Mouse (Mus musculus) hindbrain, embryonic 16.5 days (tissue): ENCODE results near the gene Dck. TPM values are rescaled to one million over a fixed set of nuclear protein-coding genes. Genes with fewer than 3 reads are reported as not detected.
"Not testable (repeated sequence)": the region's sequence is repeated elsewhere in the genome, so short reads cannot be mapped to it uniquely, and the experiment has no call there.

Source experiments
- ATAC-seq: fragments of 200-750 bp; cut with Nextera tagmentation; 2 replicates; pipeline ENCODE4 v1.8.0; 2017; ENCODE audit warnings: moderate TSS enrichment, moderate library complexity
- H3K27ac ChIP-seq: fragments of 300-500 bp; sonication (generic); 2 replicates; pipeline ENCODE4 v1.5.1; 2014; ENCODE audit warnings: low read depth, mild to moderate bottlenecking, control low read depth, low read length, moderate library complexity
- H3K27me3 ChIP-seq: fragments of 300-500 bp; sonication (generic); replicated peaks from 2 replicates; pipeline ENCODE4 v1.6.1; 2014; ENCODE audit warnings: low read length; ENCODE audit not compliant: control insufficient read depth, insufficient read depth
- H3K36me3 ChIP-seq: fragments of 300-500 bp; sonication (generic); 2 replicates; pipeline ENCODE4 v1.6.1; 2014; ENCODE audit warnings: mild to moderate bottlenecking, low read length, moderate library complexity, mixed read lengths; ENCODE audit not compliant: control insufficient read depth, insufficient read depth
- H3K4me1 ChIP-seq: fragments of 300-500 bp; sonication (generic); 2 replicates; pipeline ENCODE4 v1.6.1; 2014; ENCODE audit warnings: low read depth, low read length; ENCODE audit not compliant: control insufficient read depth, insufficient read depth
- H3K4me2 ChIP-seq: fragments of 300-500 bp; sonication (generic); 2 replicates; pipeline ENCODE4 v1.6.1; 2014; ENCODE audit warnings: mild to moderate bottlenecking, low read length, control low read depth, moderate library complexity
- H3K4me3 ChIP-seq: fragments of 300-500 bp; sonication (generic); 2 replicates; pipeline ENCODE4 v1.5.1; 2014; ENCODE audit warnings: mild to moderate bottlenecking, low read length, control low read depth, moderate library complexity
- H3K9ac ChIP-seq: fragments of 300-500 bp; sonication (generic); 2 replicates; pipeline ENCODE4 v1.6.1; 2014; ENCODE audit warnings: low read depth, mild to moderate bottlenecking, control low read depth, low read length, moderate library complexity
- H3K9me3 ChIP-seq: fragments of 300-500 bp; sonication (generic); 2 replicates; pipeline ENCODE4 v1.6.1; 2014; ENCODE audit warnings: mild to moderate bottlenecking, low read length, moderate library complexity; ENCODE audit not compliant: control insufficient read depth
- WGBS: fragments of 180-500 bp; shearing (Covaris S2); extraction: QIAGEN DNeasy Blood & Tissue Kit; methylation state at CpG from one replicate; pipeline ENCODE4 v1.1.7; 2014; 5-methylcytosine and 5-hydroxymethylcytosine counted together
- polyA plus RNA-seq: library from polyadenylated mRNA; unstranded; fragments of >200 nt; fragmentation: Nextera tagmentation; extraction: Ambion mirVana; gene quantifications from 2 replicates; pipeline ENCODE4 v1.2.1, GENCODE M21; 2015

Gene Dck
- polyA plus RNA-seq, 1 experiment from 2014 or later = 41.7 TPM

DNA sequence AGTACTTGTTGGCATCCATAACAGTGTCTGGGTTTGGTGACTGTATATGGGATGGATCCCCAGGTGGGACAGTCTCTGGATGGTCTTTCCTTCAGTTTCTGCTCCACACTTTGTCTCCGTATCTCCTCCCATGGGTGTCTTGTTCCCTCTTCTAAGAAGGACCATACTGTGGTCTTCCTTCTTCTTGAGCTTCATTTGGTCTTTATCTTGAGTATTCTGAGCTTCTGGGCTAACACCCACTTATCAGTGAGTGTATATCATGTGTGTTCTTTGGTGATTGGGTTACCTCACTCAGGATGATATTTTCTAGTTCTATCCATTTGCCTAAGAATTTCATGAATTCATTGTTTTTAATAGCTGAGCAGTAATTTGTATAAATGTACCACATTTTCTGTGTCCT is 23.7 kb upstream of the Dck start:
- H3K4me3 ChIP-seq, H3K4me2 ChIP-seq, H3K9me3 ChIP-seq, H3K27me3 ChIP-seq, H3K27ac ChIP-seq, H3K9ac ChIP-seq, H3K4me1 ChIP-seq, ATAC-seq, H3K36me3 ChIP-seq: not testable (repeated sequence)
- WGBS = 100% methylated on average over 1 of the region's 1 CpGs

GRCm38 (mm10) chr5:88747774-88748173 is 17.0 kb upstream of the Dck start:
- no peaks in the 10 kb centered on the region for H3K27me3 ChIP-seq
- no peak overlapping the region for H3K27ac ChIP-seq
- no peaks in the 10 kb centered on the region for H3K9me3 ChIP-seq
- H3K9ac ChIP-seq = no peak overlapping the region
- ATAC-seq = no peak
- no peak overlapping the region for H3K4me3 ChIP-seq
- no peak overlapping the region for H3K4me2 ChIP-seq
- WGBS = 94% methylated on average over 1 of the region's 1 CpGs
- no peaks in the 10 kb centered on the region for H3K4me1 ChIP-seq
- H3K36me3 ChIP-seq = peaks cover 4% of the 10 kb centered on the region; the same call in 1 of the 2 replicates

- Histone ChIP-seq H3K9me3 (no peaks in the 10 kb centered on the region), H3K4me2 (no peak overlapping the region), H3K4me1 (no peaks in the 10 kb centered on the region), H3K27ac (no peak overlapping the region), H3K9ac (no peak overlapping the region), H3K36me3 (peaks cover 6% of the 10 kb centered on the region; the same call in 1 of the 2 replicates), H3K27me3 (no peaks in the 10 kb centered on the region), H3K4me3 (no peak overlapping the region)
- ATAC-seq = no peak
- 92% methylated on average over 4 of the region's 4 CpGs for WGBS
Observed at GRCm38 (mm10) chr5:88753199-88753598, 11.6 kb upstream of the Dck start.

DNA sequence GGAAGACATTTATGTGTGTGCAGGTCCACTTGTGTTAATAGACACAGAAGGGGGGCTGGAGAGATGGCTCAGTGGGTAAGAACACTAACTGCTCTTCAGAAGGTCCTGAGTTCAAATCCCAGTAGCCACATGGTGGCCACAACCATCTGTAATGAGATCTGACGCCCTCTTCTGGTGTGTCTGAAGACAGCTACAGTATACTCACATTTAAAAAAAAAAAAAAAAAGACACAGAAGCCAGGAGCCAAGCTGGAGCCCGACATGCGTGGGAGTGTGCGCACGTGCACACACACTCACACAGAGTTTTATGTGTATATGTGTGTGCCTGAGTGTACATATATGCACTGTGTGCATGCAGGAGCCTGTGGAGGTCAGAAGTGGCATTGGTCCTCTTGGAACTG is 2.2 kb upstream of the Dck start:
- no peak for ATAC-seq
- H3K4me1 ChIP-seq = peaks cover 12% of the 10 kb centered on the region
- WGBS = 90% methylated on average over 5 of the region's 5 CpGs
- no peaks in the 10 kb centered on the region for H3K9me3 ChIP-seq
- H3K4me3 ChIP-seq = no peak overlapping the region
- no peak overlapping the region for H3K27ac ChIP-seq
- H3K27me3 ChIP-seq = no peaks in the 10 kb centered on the region
- H3K4me2 ChIP-seq = no peak overlapping the region
- H3K36me3 ChIP-seq = no peaks in the 10 kb centered on the region
- H3K9ac ChIP-seq = no peak overlapping the region

- WGBS = 1% methylated on average over 23 of the region's 23 CpGs
- ATAC-seq = peak; percentile 75
- peak overlapping the region; percentile 89 for H3K27ac ChIP-seq
Observed at GRCm38 (mm10) chr5:88764430-88764986, 288 bp upstream of the Dck start.

GRCm38 (mm10) chr5:88765587-88765986 is 791 bp downstream of the Dck start:
- H3K4me1 ChIP-seq = peaks cover 12% of the 10 kb centered on the region
- H3K4me3 ChIP-seq = peak overlapping the region; percentile 92
- no peaks in the 10 kb centered on the region for H3K9me3 ChIP-seq
- H3K36me3 ChIP-seq = peaks cover 6% of the 10 kb centered on the region; the same call in 1 of the 2 replicates
- peak overlapping the region; percentile 85 for H3K9ac ChIP-seq
- peak overlapping the region; percentile 54 for H3K4me2 ChIP-seq
- peak; percentile 1; the same call in 1 of the 2 replicates for ATAC-seq
- WGBS = 9% methylated on average over 6 of the region's 6 CpGs
- H3K27ac ChIP-seq = peak overlapping the region; percentile 89
- no peaks in the 10 kb centered on the region for H3K27me3 ChIP-seq

More at GRCm38 (mm10) chr5:88764430-88764986, 288 bp upstream of the Dck start:
- Histone ChIP-seq H3K4me1 (peaks cover 12% of the 10 kb centered on the region), H3K27me3 (no peaks in the 10 kb centered on the region), H3K4me2 (peak overlapping the region; percentile 54), H3K9ac (peak overlapping the region; percentile 85), H3K4me3 (peak overlapping the region; percentile 92), H3K9me3 (no peaks in the 10 kb centered on the region), H3K36me3 (peaks cover under 1% of the 10 kb centered on the region; the same call in 1 of the 2 replicates)

- no peaks in the 10 kb centered on the region for H3K9me3 ChIP-seq
- H3K9ac ChIP-seq = no peak overlapping the region
- peak overlapping the region; percentile 54 for H3K4me2 ChIP-seq
- H3K4me3 ChIP-seq = peak overlapping the region; percentile 92
- peaks cover 12% of the 10 kb centered on the region for H3K4me1 ChIP-seq
- WGBS = 62% methylated on average over 6 of the region's 6 CpGs
- H3K27ac ChIP-seq = no peak overlapping the region
- peaks cover 6% of the 10 kb centered on the region; the same call in 1 of the 2 replicates for H3K36me3 ChIP-seq
- H3K27me3 ChIP-seq = no peaks in the 10 kb centered on the region
- ATAC-seq = no peak
Observed at GRCm38 (mm10) chr5:88766121-88766520, 1.3 kb downstream of the Dck start.

DNA sequence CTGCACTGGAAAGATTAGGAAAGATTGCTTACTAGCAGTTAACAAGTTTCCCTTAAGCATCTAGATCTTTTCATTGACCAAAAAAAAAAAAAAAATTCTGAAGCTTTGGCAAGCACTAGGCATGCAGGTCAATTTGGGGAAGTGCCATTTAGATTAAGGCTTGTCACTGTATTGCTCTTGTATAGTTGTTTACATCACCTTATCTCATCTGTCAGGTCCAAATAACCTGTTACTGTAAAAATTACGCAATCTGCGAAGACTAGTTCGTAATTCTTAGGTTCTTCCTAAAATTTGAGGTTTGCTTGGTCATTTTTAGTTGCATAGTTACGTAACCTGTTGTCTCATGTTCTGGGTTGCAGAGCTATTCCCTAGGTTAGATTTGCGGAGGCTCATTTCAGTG is 2.1 kb downstream of the Dck start:
- Histone ChIP-seq H3K9me3 (no peaks in the 10 kb centered on the region), H3K4me2 (peak overlapping the region; percentile 54; the same call in 1 of the 2 replicates), H3K36me3 (peaks cover 8% of the 10 kb centered on the region), H3K9ac (no peak overlapping the region), H3K4me1 (peaks cover 12% of the 10 kb centered on the region), H3K4me3 (no peak overlapping the region), H3K27me3 (no peaks in the 10 kb centered on the region), H3K27ac (no peak overlapping the region)
- WGBS = 96% methylated on average over 5 of the region's 5 CpGs
- ATAC-seq = no peak

GRCm38 (mm10) chr5:88768201-88768600 is 3.4 kb downstream of the Dck start:
- WGBS = 93% methylated on average over 6 of the region's 6 CpGs

More at GRCm38 (mm10) chr5:88768201-88768600, 3.4 kb downstream of the Dck start:
- Histone ChIP-seq H3K27me3 (no peaks in the 10 kb centered on the region), H3K9ac (no peak overlapping the region), H3K4me3 (no peak overlapping the region), H3K36me3 (peaks cover 12% of the 10 kb centered on the region), H3K4me1 (peaks cover 12% of the 10 kb centered on the region), H3K4me2 (no peak overlapping the region), H3K9me3 (no peaks in the 10 kb centered on the region), H3K27ac (no peak overlapping the region)
- no peak for ATAC-seq
